Mouse (Mus musculus) monocyte, adult 2 months (primary cell): ENCODE measurements around the gene Actr8.

Experiments used
- DNase-seq, 2 experiments: peaks; one replicate each; pipeline ENCODE4 v3.0.0; 2022; ENCODE audit warnings: low spot score in 2 of 2, low read depth in 1 of 2

The Actr8 gene

DNA sequence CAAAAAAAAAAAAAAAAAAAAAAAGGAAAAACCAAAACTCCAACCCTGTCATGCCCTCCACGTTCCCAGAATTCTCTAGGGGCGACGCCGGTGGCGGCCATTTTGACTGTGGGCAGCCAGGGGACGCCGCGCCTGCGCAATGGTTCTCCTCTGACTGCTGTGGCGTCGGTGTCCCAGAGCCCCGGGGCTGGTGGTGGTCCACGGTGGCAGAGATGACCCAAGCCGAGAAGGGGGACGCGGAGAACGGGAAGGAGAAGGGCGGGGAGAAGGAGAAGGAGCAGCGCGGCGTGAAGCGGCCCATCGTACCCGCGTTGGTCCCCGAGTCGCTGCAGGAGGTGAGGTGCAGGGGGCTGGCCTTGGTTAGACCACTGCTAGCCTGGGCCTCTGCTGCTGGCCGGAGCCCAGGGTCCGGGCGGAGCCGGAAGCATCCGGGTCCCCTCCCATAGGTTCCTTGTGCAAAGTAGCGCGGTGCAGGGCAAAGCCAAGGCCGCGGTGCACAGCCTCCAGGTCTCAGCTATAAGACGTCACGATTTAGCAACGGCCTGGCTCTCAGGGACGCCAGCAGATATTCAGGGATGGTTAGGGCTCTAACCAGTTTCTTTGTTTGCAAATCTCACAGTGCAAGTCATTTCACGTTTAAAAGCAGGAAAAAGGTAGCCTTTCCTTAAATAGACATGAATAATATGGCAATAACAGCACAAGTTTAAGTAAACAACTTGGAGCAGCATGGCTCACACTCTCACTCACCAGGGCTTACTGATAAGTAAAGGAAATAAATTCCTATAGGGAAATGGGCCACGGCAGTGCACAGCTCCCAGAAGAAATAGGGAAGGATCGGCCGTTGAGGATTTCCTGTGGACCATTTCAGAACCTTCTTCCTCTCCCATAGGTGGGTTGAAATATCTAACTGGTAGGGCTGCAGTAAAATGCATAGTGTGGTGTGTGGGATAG, at the start of gene Actr8:
TSS of gene Actr8 (plus strand) at position 84 of the 951 bp plus-strand sequence.
- DNase-seq: peak; percentile 35 to 69

DNA sequence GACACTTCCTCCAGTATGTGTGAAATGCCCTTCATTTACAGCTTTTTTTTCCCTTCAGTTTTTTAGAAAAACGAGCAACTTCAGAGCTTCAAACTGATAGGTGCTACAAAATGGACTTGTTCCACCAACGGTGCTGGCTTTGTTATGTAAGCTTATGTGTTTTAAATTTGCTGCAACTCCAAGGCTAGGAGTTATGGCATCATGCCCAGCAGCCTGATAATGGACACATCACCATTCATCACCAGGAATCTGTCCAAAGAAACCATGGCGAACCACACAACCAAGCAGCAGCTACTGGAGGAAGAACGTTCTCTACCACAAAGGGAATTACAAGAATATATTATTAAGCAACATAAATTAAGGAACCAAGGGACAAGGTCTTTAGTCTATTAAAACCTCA, 49.2 kb upstream of the Actr8 start:
- no peak for DNase-seq

DNA sequence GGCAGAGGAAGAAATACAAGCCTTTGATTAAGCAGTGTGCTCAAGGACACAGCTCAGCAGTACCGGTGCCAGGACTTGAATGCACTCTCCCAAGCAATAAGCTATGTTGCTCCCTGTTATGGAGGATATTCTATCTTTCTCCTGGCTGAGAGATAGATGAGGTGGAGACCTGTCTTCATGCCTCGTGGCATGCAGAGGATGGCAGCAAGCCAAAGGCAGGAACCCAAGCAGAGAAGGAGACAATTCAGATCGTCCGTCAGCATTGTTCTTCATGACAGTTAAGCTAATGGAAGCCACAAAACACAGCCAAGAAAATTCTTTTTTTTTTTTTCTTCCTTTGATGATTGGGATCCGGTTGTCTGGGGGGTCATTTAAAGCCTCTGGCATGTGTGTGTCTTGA, 42.6 kb upstream of the Actr8 start:
- DNase-seq: no peak

DNA sequence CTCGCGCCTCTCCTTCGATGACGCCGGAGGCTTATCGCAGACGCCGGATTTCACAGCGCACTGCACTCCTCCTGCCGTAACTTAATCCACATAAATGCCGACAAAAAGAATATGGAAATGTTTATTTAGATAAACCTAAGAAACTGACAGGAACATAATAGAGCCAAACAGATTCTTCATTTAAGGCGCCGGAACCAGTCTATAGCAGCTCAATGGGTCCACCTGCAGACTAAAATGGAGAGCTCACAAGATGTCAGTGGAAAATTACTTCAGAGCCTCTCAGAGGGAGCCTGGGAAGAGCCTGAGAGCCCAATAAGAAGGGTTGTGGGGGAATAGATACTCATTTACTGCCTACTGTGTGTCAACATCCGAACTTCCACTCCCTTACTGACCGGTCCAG, 40.7 kb upstream of the Actr8 start:
- DNase-seq: no peak

DNA sequence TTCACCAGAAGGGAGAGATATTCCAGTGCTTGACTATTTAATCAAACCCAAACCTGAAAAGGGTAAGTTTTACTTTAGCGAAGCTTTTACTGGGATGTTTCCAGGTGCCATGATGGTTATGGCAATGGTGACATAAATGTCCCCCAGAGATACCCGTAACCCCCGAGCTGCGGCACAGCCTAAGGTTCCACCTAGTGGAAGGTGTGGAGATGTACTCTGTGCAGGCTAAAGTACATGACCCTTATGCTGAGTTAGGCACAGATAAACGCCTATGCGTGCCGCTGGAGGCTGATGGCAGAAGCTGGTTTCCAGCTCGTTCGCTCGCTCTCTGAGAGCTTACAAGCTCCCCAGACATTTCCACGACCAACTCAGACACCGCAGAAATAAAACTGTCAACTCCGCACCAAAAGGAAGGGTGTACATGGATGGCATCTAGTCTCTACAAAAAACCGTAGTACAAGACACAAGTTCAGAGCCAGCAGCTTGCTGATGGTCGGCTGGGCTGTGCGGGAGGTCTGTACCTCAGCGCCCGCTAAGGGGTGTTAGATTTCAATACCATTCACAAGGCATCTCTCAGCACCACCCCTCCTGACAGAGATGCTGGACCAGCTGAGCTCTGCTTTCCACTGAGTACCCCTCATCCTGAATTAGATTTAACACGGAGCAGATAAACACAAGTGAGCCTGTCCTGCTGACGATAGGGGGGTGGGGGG, 38.4 kb upstream of the Actr8 start:
- no peak for DNase-seq

DNA sequence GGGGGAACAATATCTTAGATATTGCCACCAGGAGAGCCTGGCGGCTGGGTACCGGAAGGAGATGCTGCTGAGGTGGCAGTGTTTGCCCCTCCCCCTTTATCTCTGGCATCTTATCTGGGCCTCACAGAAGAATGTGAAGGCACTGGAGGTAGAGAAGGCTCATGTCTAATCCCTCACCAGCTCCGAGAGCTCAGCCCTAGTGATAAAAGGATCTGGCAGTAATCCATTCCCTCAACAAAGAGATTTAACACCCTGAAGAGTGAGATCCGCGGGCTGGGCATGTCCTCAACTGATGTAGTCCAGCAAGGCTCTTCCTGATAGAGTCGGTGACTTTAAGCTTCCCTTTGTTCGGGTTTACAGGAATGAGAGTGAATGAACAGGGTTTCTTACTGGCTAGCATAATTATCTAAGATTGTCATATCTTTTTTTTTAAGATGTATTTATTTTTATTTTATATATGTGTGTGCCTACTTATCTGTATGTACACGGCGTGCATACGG, 37.8 kb upstream of the Actr8 start:
- no peak for DNase-seq

DNA sequence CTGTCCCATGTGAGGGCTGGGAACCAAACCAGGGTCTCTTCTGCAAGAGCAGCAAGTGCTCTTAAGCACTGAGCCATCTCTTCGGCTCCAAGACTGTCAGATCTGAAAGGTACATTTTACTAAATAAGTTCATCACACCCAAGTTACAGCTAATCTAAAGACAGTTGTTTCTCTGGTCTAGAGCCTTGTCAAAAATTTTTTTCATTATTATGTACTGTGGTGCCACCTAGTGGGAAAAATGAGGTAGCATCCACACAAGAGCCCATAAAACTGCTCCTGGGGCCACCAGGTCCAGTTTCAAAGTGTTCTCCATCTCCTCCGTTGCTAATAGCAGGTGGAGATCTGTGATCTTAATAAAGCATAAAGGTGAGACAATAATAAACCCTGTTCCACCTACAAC, 37.3 kb upstream of the Actr8 start:
- peak; percentile 10 to 14 for DNase-seq

DNA sequence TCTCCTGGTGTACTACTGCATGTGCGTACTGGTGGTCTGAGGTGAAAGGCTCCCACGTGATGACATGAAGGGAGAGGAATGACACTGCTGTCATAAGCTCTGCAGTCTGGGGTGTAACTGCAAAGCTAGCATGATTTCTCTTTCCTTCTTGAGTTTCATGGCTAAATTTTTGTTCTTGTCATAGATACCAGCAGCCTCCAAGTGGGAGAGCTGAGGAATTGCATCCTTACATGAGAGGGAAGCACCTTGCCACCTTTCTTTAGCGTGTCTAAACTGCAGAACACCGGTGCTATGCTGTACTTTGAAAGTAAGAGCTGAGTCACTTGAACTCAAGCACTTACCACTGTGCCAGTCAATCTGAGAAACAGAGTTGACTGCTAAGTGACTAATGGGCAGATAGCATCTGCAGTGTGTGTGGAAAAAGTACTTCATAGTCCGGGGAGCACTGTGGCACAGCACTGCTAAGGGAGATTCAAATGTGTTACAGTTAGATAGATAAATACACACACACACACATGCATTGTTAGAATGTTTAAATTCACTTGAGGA, 31.3 kb upstream of the Actr8 start:
- DNase-seq: no peak

DNA sequence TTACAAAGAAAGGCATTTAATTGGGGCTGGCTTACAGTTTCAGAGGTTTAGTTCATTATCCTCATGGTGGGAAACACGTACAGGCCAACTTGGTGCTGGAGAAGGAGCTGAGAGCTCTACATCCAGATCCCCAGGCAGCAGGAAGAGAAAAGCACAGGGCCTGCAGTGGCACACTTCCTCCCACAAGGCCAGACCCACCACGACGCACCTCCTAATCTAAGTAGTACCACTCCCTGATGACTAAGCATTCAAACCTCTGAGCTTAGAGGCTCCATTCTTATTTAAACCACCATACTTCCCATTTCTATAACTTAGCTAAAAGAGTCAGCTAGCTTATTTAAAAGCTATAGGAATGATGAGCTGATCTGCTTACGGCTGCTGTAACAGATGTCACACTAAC, 27.3 kb upstream of the Actr8 start:
- DNase-seq: peak; percentile 23 to 50

DNA sequence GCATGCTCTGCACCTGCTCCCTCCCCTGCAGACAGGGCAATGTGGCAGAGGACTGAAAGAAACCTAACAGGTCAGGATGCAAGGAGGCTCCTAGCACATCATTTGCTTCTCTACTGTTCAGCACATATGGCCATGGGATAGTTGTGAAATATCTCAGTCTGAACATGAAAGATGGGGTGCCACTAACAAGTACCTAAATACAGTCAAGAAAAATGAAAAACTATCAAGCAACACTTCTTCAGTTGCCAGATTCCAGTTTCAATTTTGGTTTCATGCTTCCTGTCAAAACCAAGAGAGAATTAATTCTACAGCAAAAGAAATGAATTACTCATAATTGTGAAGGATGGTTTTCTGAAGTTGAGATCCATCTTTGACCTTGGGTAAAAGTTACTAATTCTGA, 20.7 kb upstream of the Actr8 start:
- no peak for DNase-seq

DNA sequence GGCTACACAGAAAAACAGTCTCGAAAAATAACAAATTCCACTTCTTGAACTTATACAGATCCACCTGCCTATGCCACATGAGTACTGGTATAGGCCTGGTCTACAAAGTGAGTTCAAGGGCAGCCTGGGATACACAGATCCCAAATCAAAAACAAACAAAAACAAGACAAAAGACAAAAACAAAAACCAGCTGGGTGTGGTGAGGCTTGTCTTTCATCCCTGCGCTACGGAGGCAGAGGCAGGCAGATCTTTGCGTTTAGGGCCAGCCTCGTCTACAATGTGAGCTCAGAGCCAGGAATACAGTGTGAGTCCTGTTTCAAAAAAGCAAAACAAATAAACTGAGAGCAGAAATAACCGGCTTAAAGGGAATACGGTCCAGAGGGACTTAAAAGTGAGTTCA, 10.5 kb upstream of the Actr8 start:
- DNase-seq: no peak

DNA sequence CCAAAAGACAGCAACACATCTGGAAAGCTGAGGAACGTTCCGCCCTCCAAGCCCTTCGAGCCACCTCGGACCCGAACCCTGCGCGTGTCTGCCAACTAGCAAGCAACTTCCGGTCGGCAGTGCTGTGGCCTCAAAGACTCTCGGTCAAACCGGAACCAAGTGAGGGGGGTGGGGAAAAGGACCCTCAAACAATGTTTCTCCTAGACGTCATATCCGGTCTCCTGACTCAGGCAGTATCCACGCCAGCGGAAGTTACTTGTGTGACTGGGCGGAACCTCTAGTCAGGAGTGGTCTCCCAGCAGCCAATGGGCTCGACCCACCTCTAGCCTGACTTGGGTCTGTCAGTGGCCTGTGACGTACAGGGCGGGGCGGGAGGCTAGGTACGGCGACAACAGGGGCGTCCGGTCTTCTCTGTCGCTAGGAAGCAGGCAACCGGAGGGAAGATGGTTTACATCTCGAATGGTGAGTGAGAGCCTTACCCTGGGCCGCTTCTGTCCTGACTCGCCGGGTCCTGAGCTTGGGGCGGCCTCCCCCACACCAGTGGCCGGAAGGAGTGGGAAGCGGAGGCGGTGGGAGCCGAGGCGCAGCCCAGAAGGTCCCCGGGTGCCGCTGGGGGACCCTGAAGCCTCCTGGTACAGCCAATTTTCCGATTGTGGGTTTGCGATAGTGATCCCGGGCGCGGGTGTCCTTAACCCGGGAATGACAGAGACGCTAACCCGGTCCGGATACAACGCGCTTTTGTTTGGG, 9.9 kb upstream of the Actr8 start, which contains the start of gene Selenok:
TSS of gene Selenok (plus strand) at position 234 of the 747 bp plus-strand sequence.
- DNase-seq: peak; percentile 86 to 89

DNA sequence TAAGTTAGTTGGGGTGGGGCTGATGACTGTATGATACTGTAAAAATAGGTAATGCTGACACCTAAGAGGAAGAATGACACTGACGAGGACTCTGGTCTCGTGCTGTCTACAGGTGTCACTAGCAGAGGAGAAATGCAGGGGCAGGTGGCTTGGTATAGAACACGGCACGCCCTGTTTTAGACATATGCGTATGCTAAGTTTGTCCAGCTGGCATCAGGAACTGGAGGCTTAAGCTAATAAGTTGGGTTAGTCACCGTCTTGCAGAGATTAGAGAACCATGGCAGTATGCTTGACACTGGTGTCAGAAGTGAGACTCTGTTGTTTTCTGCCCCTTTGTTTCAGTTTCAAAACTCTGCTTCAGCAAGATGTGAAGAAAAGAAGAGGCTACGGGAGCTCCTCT, 6.7 kb upstream of the Actr8 start:
- DNase-seq: no peak

DNA sequence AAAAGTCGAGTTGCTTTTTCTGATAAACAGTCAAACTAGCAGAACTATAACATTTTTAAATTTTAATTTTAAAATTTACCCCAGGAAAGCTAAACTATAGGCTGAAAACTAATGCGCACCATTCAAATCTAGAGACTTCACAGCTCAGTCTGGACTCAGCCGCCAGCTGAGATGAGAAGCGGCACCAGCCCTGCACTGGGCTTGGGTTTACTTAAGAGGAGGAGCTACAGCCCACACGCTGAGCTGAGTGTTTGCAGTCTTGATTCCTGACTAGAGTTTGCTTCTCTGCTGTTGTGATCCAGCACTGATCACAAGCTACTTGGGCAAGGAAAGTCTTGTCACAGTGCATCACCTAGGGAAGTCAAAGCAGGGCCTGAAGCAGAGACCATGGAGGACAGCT, 6.1 kb upstream of the Actr8 start:
- DNase-seq: no peak

DNA sequence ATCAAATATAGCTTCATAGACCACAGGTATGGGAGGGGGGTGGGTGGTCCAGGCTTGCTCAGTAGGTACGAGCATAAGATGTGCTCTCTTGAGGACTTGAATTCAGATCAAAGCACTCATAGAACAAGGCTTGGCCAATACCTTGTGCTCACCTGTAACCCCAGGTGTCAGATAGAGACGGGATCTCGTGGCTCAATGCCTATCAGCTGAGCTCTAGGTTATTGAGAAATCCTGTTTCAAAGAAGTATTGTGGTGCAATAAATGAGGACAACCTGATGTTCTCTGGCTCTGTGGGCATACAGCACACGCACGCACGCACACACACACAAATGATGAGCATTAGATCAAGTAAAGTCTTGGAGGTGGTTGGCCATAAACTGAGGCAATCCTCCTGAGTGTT, 1.2 kb upstream of the Actr8 start:
- no peak for DNase-seq

DNA sequence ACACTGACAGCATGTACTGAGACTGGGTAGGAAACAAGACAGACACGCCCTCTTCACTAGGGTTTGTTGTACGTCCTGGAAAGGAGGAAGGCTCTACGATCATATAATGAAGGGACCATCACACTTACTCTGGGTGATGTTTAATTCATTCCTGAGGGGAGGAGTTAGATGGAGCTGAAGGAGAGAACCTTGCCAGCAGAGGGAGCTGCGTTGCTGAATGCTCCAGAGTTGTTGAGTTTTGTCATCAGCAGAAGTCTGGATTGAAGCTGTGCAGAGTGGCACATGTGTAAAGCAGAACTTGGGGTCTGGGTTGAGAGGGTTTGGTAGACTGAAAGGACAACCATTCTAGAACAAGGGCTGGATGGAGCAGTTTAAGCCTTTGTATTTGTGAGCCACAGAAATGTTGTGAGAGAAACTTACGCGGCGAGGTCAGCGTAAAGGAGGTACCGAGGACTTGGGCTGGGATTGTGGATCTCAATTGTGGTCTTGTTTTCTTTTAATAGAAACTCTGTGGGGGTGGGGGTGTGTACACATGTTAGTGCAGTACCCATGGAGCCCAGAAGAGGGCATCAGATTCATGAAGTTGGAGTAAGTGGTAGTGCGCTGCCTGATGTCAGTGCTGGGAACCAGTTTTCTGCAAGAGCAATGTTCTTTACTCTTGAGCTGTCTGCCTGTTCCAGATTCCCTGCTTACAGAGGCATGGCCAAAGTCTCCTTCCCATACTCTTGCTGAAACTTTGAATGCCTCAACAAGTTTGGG, 2.5 kb downstream of the Actr8 start:
- DNase-seq: peak in 1 of 2 experiments; percentile 26

DNA sequence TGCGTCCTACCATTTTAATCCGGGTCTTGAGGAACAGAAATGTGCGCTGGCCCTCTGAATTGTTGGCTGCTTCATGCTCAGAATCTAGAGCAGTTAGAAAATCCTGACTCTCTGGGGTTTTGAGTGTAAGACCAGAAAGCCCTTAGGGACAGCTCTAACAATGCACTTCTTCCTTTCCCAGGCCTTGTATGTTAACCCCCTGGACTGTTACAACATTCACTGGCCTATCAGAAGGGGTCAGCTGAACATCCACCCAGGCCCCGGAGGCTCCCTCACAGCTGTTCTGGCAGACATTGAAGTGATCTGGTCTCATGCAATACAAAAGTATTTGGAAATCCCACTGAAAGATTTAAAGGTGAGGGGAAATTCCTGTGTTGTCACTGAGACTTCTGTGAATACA, 8.0 kb downstream of the Actr8 start:
- no peak for DNase-seq

DNA sequence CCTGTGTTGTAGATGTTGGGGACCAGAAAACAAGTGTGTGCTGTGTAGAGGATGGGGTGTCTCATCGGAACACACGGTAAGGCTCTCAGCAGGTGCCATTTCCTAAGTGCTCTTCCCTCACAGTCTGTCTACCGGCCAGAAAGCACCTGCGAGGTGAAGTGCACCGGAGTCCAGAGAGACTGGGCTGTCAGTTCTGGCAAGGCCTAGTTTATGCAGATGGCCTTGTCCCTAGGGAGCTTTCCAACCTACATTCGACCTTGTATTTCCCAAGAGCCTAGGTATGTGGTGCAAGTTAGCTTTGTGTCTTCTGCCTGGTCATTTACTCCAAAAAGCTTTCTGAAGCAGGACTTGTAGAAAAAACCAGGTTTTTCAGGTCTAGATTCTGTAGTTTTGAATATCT, 9.1 kb downstream of the Actr8 start:
- DNase-seq: no peak

DNA sequence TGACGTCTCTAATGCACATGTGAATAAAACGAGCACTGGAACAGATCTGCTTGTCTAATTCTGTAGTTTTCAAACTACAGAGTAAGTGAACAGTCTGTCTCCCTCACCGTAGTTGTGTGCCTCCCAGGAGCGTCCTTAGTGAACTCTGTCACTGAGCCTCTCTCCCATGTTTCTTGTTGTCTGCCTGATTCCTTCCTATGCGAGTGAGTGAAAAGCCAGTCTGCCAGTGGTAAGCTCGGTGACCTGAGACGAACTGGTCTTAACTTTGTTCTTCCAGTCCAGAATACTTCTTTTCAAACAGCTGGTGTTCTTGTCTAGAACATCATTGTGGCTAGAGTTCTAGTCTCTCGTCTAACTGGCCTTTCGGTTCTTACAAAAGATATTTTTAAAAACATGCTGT, 9.6 kb downstream of the Actr8 start:
- DNase-seq: no peak

DNA sequence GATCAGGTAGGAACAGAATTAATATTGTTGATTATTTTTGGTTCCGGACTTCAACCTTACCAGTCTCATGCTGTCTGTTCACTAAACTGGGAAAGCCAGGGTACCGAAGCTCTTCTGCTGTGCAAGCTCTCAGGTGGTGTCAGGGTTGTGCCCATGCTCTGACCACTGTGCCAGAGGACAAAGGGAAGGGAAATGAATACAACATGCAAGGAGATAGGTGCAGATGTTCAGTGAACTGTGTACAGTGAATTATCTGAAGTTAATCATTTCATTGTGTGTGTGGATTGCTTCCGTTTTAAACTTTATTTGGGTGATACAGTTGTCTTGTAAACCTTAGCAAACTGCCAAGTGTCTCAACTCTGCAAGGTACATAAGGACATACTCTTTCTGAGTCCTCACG, 10.2 kb downstream of the Actr8 start:
- DNase-seq: no peak
